Mouse (Mus musculus): ENCODE measurements around the gene Wnt5b. TPM values are rescaled to one million over a fixed set of nuclear protein-coding genes. Genes with fewer than 3 reads are reported as not detected.

Gene Wnt5b
- total RNA-seq, 2 experiments from 2014 or later = not detected

- no peak for ATAC-seq (replicated peaks; ENCODE audit: low FRiP score, poor library complexity, severe bottlenecking)
Observed at GRCm38 (mm10) chr6:119529659-119530058, 14.5 kb downstream of the Wnt5b start.

- no peak for ATAC-seq (replicated peaks; ENCODE audit: low FRiP score, poor library complexity, severe bottlenecking)
Observed at GRCm38 (mm10) chr6:119526498-119526897, 17.6 kb downstream of the Wnt5b start.

GRCm38 (mm10) chr6:119521931-119522391, 22.2 kb downstream of the Wnt5b start:
- no peak for ATAC-seq (replicated peaks; ENCODE audit: low FRiP score, poor library complexity, severe bottlenecking)

GRCm38 (mm10) chr6:119521482-119521900, 22.7 kb downstream of the Wnt5b start:
- ATAC-seq (replicated peaks; ENCODE audit: low FRiP score, poor library complexity, severe bottlenecking) = no peak

- ATAC-seq (replicated peaks; ENCODE audit: low FRiP score, poor library complexity, severe bottlenecking) = no peak
Observed at GRCm38 (mm10) chr6:119520731-119521130, 23.4 kb downstream of the Wnt5b start.

GRCm38 (mm10) chr6:119514085-119514484, 30.1 kb downstream of the Wnt5b start:
- no peak for ATAC-seq (replicated peaks; ENCODE audit: low FRiP score, poor library complexity, severe bottlenecking)

- ATAC-seq (replicated peaks; ENCODE audit: low FRiP score, poor library complexity, severe bottlenecking) = no peak
Observed at GRCm38 (mm10) chr6:119513452-119513851, 30.7 kb downstream of the Wnt5b start.

GRCm38 (mm10) chr6:119512701-119513100, 31.4 kb downstream of the Wnt5b start:
- ATAC-seq (replicated peaks; ENCODE audit: low FRiP score, poor library complexity, severe bottlenecking) = no peak

- ATAC-seq (replicated peaks; ENCODE audit: low FRiP score, poor library complexity, severe bottlenecking) = no peak
Observed at GRCm38 (mm10) chr6:119509437-119510037, 34.6 kb downstream of the Wnt5b start.

- ATAC-seq (replicated peaks; ENCODE audit: low FRiP score, poor library complexity, severe bottlenecking) = no peak
Observed at GRCm38 (mm10) chr6:119508634-119509375, 35.3 kb downstream of the Wnt5b start.

- no peak for ATAC-seq (replicated peaks; ENCODE audit: low FRiP score, poor library complexity, severe bottlenecking)
Observed at GRCm38 (mm10) chr6:119508221-119508620, 35.9 kb downstream of the Wnt5b start.

- no peak for ATAC-seq (replicated peaks; ENCODE audit: low FRiP score, poor library complexity, severe bottlenecking)
Observed at GRCm38 (mm10) chr6:119505525-119506225, 38.5 kb downstream of the Wnt5b start.

- no peak for ATAC-seq (replicated peaks; ENCODE audit: low FRiP score, poor library complexity, severe bottlenecking)
Observed at GRCm38 (mm10) chr6:119504756-119505155, 39.4 kb downstream of the Wnt5b start.

GRCm38 (mm10) chr6:119502031-119502430, 42.1 kb downstream of the Wnt5b start:
- no peak for ATAC-seq (replicated peaks; ENCODE audit: low FRiP score, poor library complexity, severe bottlenecking)

- ATAC-seq (replicated peaks; ENCODE audit: low FRiP score, poor library complexity, severe bottlenecking) = no peak
Observed at GRCm38 (mm10) chr6:119500086-119500485, 44.1 kb downstream of the Wnt5b start.

- no peak for ATAC-seq (replicated peaks; ENCODE audit: low FRiP score, poor library complexity, severe bottlenecking)
Observed at GRCm38 (mm10) chr6:119499271-119499670, 44.9 kb downstream of the Wnt5b start.

GRCm38 (mm10) chr6:119492630-119493014, 51.5 kb downstream of the Wnt5b start:
- ATAC-seq (replicated peaks; ENCODE audit: low FRiP score, poor library complexity, severe bottlenecking) = no peak

GRCm38 (mm10) chr6:119491997-119492629, 52.0 kb downstream of the Wnt5b start:
- no peak for ATAC-seq (replicated peaks; ENCODE audit: low FRiP score, poor library complexity, severe bottlenecking)

GRCm38 (mm10) chr6:119491006-119491405, 53.1 kb downstream of the Wnt5b start:
- no peak for ATAC-seq (replicated peaks; ENCODE audit: low FRiP score, poor library complexity, severe bottlenecking)

- no peak for ATAC-seq (replicated peaks; ENCODE audit: low FRiP score, poor library complexity, severe bottlenecking)
Observed at GRCm38 (mm10) chr6:119490549-119490948, 53.6 kb downstream of the Wnt5b start.
